Mouse (Mus musculus) lung, embryonic 16.5 days (tissue): ENCODE data around the gene Dlx4. TPM values are rescaled to one million over a fixed set of nuclear protein-coding genes. Genes with fewer than 3 reads are reported as not detected.
A peak's percentile ranks its signal among the peaks of the same experiment; 100 is the strongest.

Source experiments
- ATAC-seq: fragments of 200-750 bp; cut with Nextera tagmentation; 2 replicates; pipeline ENCODE4 v1.8.0; 2017; ENCODE audit warnings: low read depth, mild to moderate bottlenecking, moderate library complexity
- H3K27ac ChIP-seq: fragments of 300-500 bp; sonication (generic); 2 replicates; pipeline ENCODE4 v1.5.1; 2014; ENCODE audit warnings: mild to moderate bottlenecking, control low read depth, low read length
- H3K27me3 ChIP-seq: fragments of 300-500 bp; sonication (generic); 2 replicates; pipeline ENCODE4 v1.6.1; 2014; ENCODE audit warnings: low read depth, low read length, mixed read lengths; ENCODE audit not compliant: control insufficient read depth, insufficient read depth
- H3K36me3 ChIP-seq: fragments of 300-500 bp; sonication (generic); 2 replicates; pipeline ENCODE4 v1.6.1; 2014; ENCODE audit warnings: low read length; ENCODE audit not compliant: control insufficient read depth, insufficient read depth
- H3K4me1 ChIP-seq: fragments of 300-500 bp; sonication (generic); replicated peaks from 2 replicates; pipeline ENCODE4 v1.6.1; 2014; ENCODE audit warnings: low read length, mixed read lengths; ENCODE audit not compliant: control insufficient read depth, insufficient read depth
- H3K4me2 ChIP-seq: fragments of 300-500 bp; sonication (generic); 2 replicates; pipeline ENCODE4 v1.6.1; 2014; ENCODE audit warnings: low read depth, low read length, control low read depth
- H3K4me3 ChIP-seq: fragments of 300-500 bp; sonication (generic); 2 replicates; pipeline ENCODE4 v1.5.1; 2014; ENCODE audit warnings: mild to moderate bottlenecking, low read length, control low read depth
- H3K9ac ChIP-seq: fragments of 300-500 bp; sonication (generic); 2 replicates; pipeline ENCODE4 v1.6.1; 2014; ENCODE audit warnings: low read length, control low read depth
- H3K9me3 ChIP-seq: fragments of 300-500 bp; sonication (generic); 2 replicates; pipeline ENCODE4 v1.6.1; 2016; ENCODE audit warnings: low read length; ENCODE audit not compliant: control insufficient read depth
- WGBS: fragments of 180-500 bp; shearing (Covaris S2); extraction: QIAGEN DNeasy Blood & Tissue Kit; methylation state at CpG from one replicate; pipeline ENCODE4 v1.1.7; 2014; 5-methylcytosine and 5-hydroxymethylcytosine counted together
- polyA plus RNA-seq: library from polyadenylated mRNA; unstranded; fragments of >200 nt; fragmentation: Nextera tagmentation; extraction: Ambion mirVana; gene quantifications from 2 replicates; pipeline ENCODE4 v1.2.1, GENCODE M21; 2015

Gene Dlx4
- polyA plus RNA-seq, 1 experiment from 2014 or later, result 1.3 TPM

DNA sequence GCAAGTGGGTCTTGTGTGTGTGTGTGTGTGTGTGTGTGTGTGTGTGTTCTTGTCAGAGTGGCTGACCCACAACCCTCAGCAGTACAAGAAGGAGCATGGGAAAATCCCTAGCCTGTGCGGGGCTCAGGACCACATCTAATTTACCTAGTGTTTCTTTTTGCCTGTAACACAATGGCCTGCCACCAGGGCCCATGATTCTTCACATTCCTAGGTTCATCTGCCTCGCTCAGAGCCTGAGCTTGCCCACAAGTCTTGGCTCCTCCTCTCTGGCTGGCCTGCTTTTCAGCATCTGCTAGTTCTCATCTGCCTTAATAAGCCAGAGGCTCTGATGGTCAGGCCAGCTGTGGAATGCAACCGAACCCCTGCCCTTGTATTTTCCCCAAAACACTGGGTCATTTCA lies 45.7 kb downstream of the Dlx4 start:
- H3K36me3 ChIP-seq, result no peaks in the 10 kb centered on the region
- no peak overlapping the region for H3K4me3 ChIP-seq
- 48% methylated on average over 3 of the region's 3 CpGs for WGBS
- no peak for ATAC-seq
- peaks cover 37% of the 10 kb centered on the region for H3K4me1 ChIP-seq
- H3K27me3 ChIP-seq, result no peaks in the 10 kb centered on the region
- no peak overlapping the region for H3K27ac ChIP-seq
- peaks cover 3% of the 10 kb centered on the region; the same call in 1 of the 2 replicates for H3K9me3 ChIP-seq
- no peak overlapping the region for H3K4me2 ChIP-seq
- no peak overlapping the region for H3K9ac ChIP-seq

DNA sequence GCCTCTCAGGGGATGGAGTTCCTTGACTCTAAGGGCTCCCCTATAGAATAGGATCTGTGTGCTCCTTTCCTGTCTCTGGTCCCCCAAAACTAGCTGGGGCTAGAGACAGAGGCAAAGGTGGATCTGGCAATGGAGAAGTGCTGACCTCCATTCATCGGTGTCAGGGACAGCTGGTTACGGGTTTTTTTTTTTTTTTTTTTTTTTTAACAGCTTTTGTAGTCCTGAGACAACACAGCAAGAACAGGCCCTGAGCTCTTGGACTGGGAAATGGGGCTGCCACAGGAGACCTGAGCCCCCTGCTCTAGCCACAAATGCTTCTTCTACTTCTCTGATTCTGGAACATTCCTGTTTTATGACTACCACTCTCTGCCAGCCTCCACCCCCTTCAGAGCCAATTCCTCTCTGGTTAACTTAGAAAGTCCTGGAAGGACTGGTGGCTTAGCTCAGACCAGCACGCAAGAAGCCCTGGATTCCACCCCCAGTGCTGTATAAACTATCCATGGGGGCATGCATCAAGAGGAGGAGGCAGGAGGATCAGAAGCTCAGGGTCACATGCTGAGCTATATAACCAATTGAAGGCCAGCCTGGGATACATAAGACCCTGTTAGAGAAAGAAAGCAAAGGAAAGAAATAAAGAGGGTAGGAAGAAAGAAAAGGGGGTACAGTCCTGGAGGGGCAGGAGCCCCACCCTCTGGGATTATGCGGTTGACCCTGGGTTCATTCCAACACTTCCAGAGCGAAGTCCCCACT lies 47.5 kb downstream of the Dlx4 start:
- no peak for ATAC-seq
- peaks cover 34% of the 10 kb centered on the region for H3K4me1 ChIP-seq
- no peak overlapping the region for H3K4me3 ChIP-seq

GRCm38 (mm10) chr11:95097889-95098288 lies 48.2 kb downstream of the Dlx4 start:
- WGBS, result 56% methylated on average over 6 of the region's 6 CpGs
- Histone ChIP-seq H3K4me1 (peaks cover 34% of the 10 kb centered on the region), H3K4me3 (no peak overlapping the region), H3K4me2 (no peak overlapping the region), H3K27ac (no peak overlapping the region), H3K36me3 (no peaks in the 10 kb centered on the region), H3K9ac (no peak overlapping the region), H3K27me3 (no peaks in the 10 kb centered on the region), H3K9me3 (no peaks in the 10 kb centered on the region; the same call in 1 of the 2 replicates)
- ATAC-seq, result no peak

More for the DNA sequence above, 47.5 kb downstream of the Dlx4 start:
- no peaks in the 10 kb centered on the region for H3K27me3 ChIP-seq
- WGBS, result 62% methylated on average over 5 of the region's 5 CpGs
- peaks cover 3% of the 10 kb centered on the region; the same call in 1 of the 2 replicates for H3K9me3 ChIP-seq
- H3K9ac ChIP-seq, result no peak overlapping the region
- H3K4me2 ChIP-seq, result no peak overlapping the region
- H3K36me3 ChIP-seq, result no peaks in the 10 kb centered on the region
- no peak overlapping the region for H3K27ac ChIP-seq

GRCm38 (mm10) chr11:95096608-95097373 lies 49.3 kb downstream of the Dlx4 start:
- H3K27ac ChIP-seq, result peak overlapping the region; percentile 86
- peaks cover 34% of the 10 kb centered on the region for H3K4me1 ChIP-seq
- peak overlapping the region; percentile 29 for H3K9ac ChIP-seq
- no peaks in the 10 kb centered on the region for H3K9me3 ChIP-seq
- 21% methylated on average over 4 of the region's 4 CpGs for WGBS
- peak; percentile 91 for ATAC-seq
- H3K36me3 ChIP-seq, result no peaks in the 10 kb centered on the region
- peak overlapping the region; percentile 13; the same call in 1 of the 2 replicates for H3K4me2 ChIP-seq
- no peak overlapping the region for H3K4me3 ChIP-seq
- H3K27me3 ChIP-seq, result no peaks in the 10 kb centered on the region

DNA sequence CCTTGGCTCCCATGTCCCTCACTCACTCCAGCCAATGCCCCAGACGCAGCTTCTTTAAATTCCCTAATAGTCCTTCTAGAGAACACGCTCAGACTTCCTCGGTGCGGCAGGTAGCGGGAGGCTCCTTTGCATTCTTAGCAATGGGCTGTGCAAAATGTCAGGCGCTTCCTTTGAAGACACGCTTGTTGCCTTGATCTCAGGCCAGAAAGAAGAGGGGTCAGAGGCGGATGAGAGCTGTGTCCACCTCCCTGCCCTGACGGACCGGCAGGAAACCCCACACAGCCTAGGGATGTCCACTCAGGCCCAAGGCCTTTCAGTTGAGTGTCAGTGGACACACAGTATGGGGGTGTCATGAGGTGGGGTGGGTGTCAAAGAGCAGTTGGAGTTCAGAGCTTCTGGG lies 50.5 kb downstream of the Dlx4 start:
- Histone ChIP-seq H3K27me3 (no peaks in the 10 kb centered on the region), H3K36me3 (no peaks in the 10 kb centered on the region), H3K9me3 (no peaks in the 10 kb centered on the region), H3K27ac (no peak overlapping the region), H3K4me2 (no peak overlapping the region), H3K9ac (no peak overlapping the region), H3K4me1 (peaks cover 28% of the 10 kb centered on the region), H3K4me3 (no peak overlapping the region)
- 67% methylated on average over 10 of the region's 10 CpGs for WGBS
- ATAC-seq, result no peak

- Histone ChIP-seq H3K9ac (no peak overlapping the region), H3K4me2 (no peak overlapping the region), H3K27me3 (no peaks in the 10 kb centered on the region), H3K4me1 (peaks cover 37% of the 10 kb centered on the region), H3K9me3 (no peaks in the 10 kb centered on the region), H3K27ac (no peak overlapping the region), H3K4me3 (no peak overlapping the region), H3K36me3 (no peaks in the 10 kb centered on the region)
- no peak for ATAC-seq
- WGBS, result 60% methylated on average over 5 of the region's 5 CpGs
Measured at GRCm38 (mm10) chr11:95093077-95093476, 53.0 kb downstream of the Dlx4 start.

Other genes starting within 250 kb of the Dlx4 start
- 1,180 and 1,421 TPM in 2 replicates for gene Col1a1, start 210.0 kb downstream of the Dlx4 start, polyA plus RNA-seq
- gene Hils1, start 178.7 kb downstream of the Dlx4 start, polyA plus RNA-seq, result not detected in 2 replicates
- gene Sgca, start 169.9 kb downstream of the Dlx4 start, polyA plus RNA-seq, result 1.3 and 1.4 TPM in 2 replicates
- gene Ppp1r9b, start 155.2 kb downstream of the Dlx4 start, polyA plus RNA-seq, result 8.2 and 8.3 TPM in 2 replicates
- 13.4 and 14.0 TPM in 2 replicates for gene Samd14, start 136.4 kb downstream of the Dlx4 start, polyA plus RNA-seq
- gene Pdk2, start 104.9 kb downstream of the Dlx4 start, polyA plus RNA-seq, result 37.3 and 43.3 TPM in 2 replicates
- gene Itga3, start 69.5 kb downstream of the Dlx4 start, polyA plus RNA-seq, result 23.3 and 25.8 TPM in 2 replicates
- gene Dlx3, start 26.1 kb downstream of the Dlx4 start, polyA plus RNA-seq, result 0.31 and 0.77 TPM in 2 replicates
- gene Tac4, start 115.3 kb upstream of the Dlx4 start, polyA plus RNA-seq, result not detected in 2 replicates
- 75.3 and 80.2 TPM in 2 replicates for gene Kat7, start 164.0 kb upstream of the Dlx4 start, polyA plus RNA-seq
- gene Fam117a, start 190.8 kb upstream of the Dlx4 start, polyA plus RNA-seq, result 15.1 and 15.7 TPM in 2 replicates
- 91.1 and 92.7 TPM in 2 replicates for gene Slc35b1, start 238.4 kb upstream of the Dlx4 start, polyA plus RNA-seq